Mouse (Mus musculus): Measurements from ENCODE around the gene Mbnl2.

DNA sequence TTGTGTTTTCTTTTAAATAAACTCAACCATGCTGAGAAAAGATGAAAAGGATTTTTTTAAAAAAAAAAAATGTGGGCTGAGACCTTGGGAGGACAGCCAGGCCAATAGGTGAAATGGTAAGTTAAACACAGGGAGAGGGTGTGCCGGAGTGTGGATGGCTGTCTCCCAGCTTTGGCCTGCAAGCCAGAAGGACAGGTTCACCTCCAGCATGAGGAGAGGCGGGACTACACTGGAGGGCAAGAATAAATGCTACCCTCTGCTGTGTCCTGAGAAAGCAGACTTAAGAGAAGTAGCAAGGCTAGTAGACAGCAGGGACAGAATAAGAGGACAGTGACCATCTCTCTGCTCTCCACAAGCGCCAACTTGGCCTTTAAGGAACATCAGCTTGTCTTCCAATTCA is 130.1 kb downstream of the Mbnl2 start:
- no peak for TF ChIP-seq GATA1 (IDR thresholded peaks at IDR 0.05; ENCODE audit: borderline replicate concordance, low read length)
- TF ChIP-seq FLI1 (IDR thresholded peaks at IDR 0.05; ENCODE audit: low read length) = no peak

All from megakaryocyte, embryonic 14.5 days (primary cell).